Comparison of ENCODE assay signal across 22 mouse cellular contexts in genomic region chr9:107927749-107928148, GRCm38 (mm10). TPM values are rescaled to one million over a fixed set of nuclear protein-coding genes. Genes with fewer than 3 reads are reported as not detected.
DNase-seq lines count a peak whose midpoint lies in the region; ATAC-seq and TF ChIP-seq lines count a peak whose summit lies in the region.
"Had no signal": no experiment of that assay in that cellular context is flagged by ENCODE, and none has a peak within 500 bp of the region (broad histone marks: within the 10 kb centered on the region; RNA-seq: fewer than 3 reads in every experiment).

No protein-coding gene starts in this region.

- no peak for TF ChIP-seq EP300 in stomach, postnatal 0 days (optimal IDR thresholded peaks at IDR 0.05)

- no peaks in the 10 kb centered on the region for H3K27me3 ChIP-seq in hindbrain, postnatal 0 days (ENCODE audit: insufficient read depth, low read length)
- no peaks in the 10 kb centered on the region for H3K27me3 ChIP-seq in hindbrain, embryonic 12.5 days
- no peaks in the 10 kb centered on the region for H3K27me3 ChIP-seq in stomach, embryonic 15.5 days (replicated peaks)
- H3K27me3 ChIP-seq in stomach, postnatal 0 days (ENCODE audit: control insufficient read depth, insufficient read depth, low read length): no peaks in the 10 kb centered on the region
- H3K27me3 ChIP-seq: limb, embryonic 15.5 days; neural tube, embryonic 15.5 days had no signal

- 0 out of 2 replicates have a peak, but pooled peaks have one; percentile 28 for ATAC-seq in hindbrain, postnatal 0 days
- ATAC-seq in hindbrain, embryonic 12.5 days (ENCODE audit: low FRiP score): no peak
- ATAC-seq in stomach, embryonic 15.5 days (ENCODE audit: insufficient read depth, low FRiP score, low read depth): no peak
- no peak for ATAC-seq in stomach, postnatal 0 days (ENCODE audit: low FRiP score, low TSS enrichment)
- ATAC-seq: CD4-positive, CD25-positive, alpha-beta regulatory T cell, adult 4 months had no signal

- H3K4me3 ChIP-seq in hindbrain, postnatal 0 days (ENCODE audit: low read length): no peak overlapping the region
- H3K4me3 ChIP-seq in hindbrain, embryonic 12.5 days: no peak overlapping the region
- H3K4me3 ChIP-seq in stomach, embryonic 15.5 days (replicated peaks): no peak overlapping the region
- no peak overlapping the region for H3K4me3 ChIP-seq in stomach, postnatal 0 days (ENCODE audit: low read depth, low read length)
- H3K4me3 ChIP-seq: embryonic facial prominence, embryonic 12.5 days; limb, embryonic 15.5 days; neural tube, embryonic 15.5 days had no signal

- H3K4me2 ChIP-seq in hindbrain, postnatal 0 days (ENCODE audit: low read depth, low read length): no peak overlapping the region
- no peak overlapping the region for H3K4me2 ChIP-seq in hindbrain, embryonic 12.5 days (replicated peaks)
- H3K4me2 ChIP-seq in stomach, embryonic 15.5 days: no peak overlapping the region
- H3K4me2 ChIP-seq in stomach, postnatal 0 days (replicated peaks; ENCODE audit: low read depth): no peak overlapping the region
- H3K4me2 ChIP-seq: embryonic facial prominence, embryonic 12.5 days; limb, embryonic 15.5 days; neural tube, embryonic 15.5 days had no signal

- H3K27ac ChIP-seq in hindbrain, postnatal 0 days: no peak overlapping the region
- no peak overlapping the region for H3K27ac ChIP-seq in hindbrain, embryonic 12.5 days
- H3K27ac ChIP-seq in stomach, embryonic 15.5 days: peak overlapping the region; percentile 35
- H3K27ac ChIP-seq in stomach, postnatal 0 days (replicated peaks): no peak overlapping the region
- H3K27ac ChIP-seq: embryonic facial prominence, embryonic 12.5 days; limb, embryonic 15.5 days; neural tube, embryonic 15.5 days had no signal

- H3K4me1 ChIP-seq in hindbrain, postnatal 0 days (ENCODE audit: insufficient read depth, low read length): peaks cover 14% of the 10 kb centered on the region; the same call in 1 of the 2 replicates
- peaks cover 16% of the 10 kb centered on the region for H3K4me1 ChIP-seq in hindbrain, embryonic 12.5 days
- H3K4me1 ChIP-seq in stomach, embryonic 15.5 days: peaks cover 8% of the 10 kb centered on the region; the same call in 1 of the 2 replicates
- H3K4me1 ChIP-seq in stomach, postnatal 0 days (replicated peaks; ENCODE audit: control insufficient read depth, insufficient read depth): no peaks in the 10 kb centered on the region

- H3K9ac ChIP-seq in hindbrain, postnatal 0 days (replicated peaks; ENCODE audit: low read length): no peak overlapping the region
- no peak overlapping the region for H3K9ac ChIP-seq in hindbrain, embryonic 12.5 days
- no peak overlapping the region for H3K9ac ChIP-seq in stomach, embryonic 15.5 days
- no peak overlapping the region for H3K9ac ChIP-seq in stomach, postnatal 0 days (ENCODE audit: low read length)
- H3K9ac ChIP-seq: embryonic facial prominence, embryonic 12.5 days; limb, embryonic 15.5 days; neural tube, embryonic 15.5 days had no signal

- H3K9me3 ChIP-seq in hindbrain, postnatal 0 days (ENCODE audit: low read length): no peaks in the 10 kb centered on the region
- H3K9me3 ChIP-seq in hindbrain, embryonic 12.5 days (replicated peaks): no peaks in the 10 kb centered on the region
- no peaks in the 10 kb centered on the region for H3K9me3 ChIP-seq in stomach, embryonic 15.5 days
- H3K9me3 ChIP-seq in stomach, postnatal 0 days (ENCODE audit: control insufficient read depth, low read length): no peaks in the 10 kb centered on the region
- H3K9me3 ChIP-seq: embryonic facial prominence, embryonic 12.5 days; limb, embryonic 15.5 days; neural tube, embryonic 15.5 days had no signal

- no peak for TF ChIP-seq CTCF in hindbrain, postnatal 0 days (IDR thresholded peaks at IDR 0.05; ENCODE audit: low read depth)
- TF ChIP-seq CTCF in stomach, postnatal 0 days (IDR thresholded peaks at IDR 0.05; ENCODE audit: low read depth): no peak

- WGBS in hindbrain, postnatal 0 days: 66% methylated on average over 5 of the region's 5 CpGs
- 83% methylated on average over 5 of the region's 5 CpGs for WGBS in hindbrain, embryonic 12.5 days
- WGBS in stomach, embryonic 15.5 days: 55% methylated on average over 5 of the region's 5 CpGs
- 56% methylated on average over 5 of the region's 5 CpGs for WGBS in stomach, postnatal 0 days

- peak; percentile 49 for DNase-seq in hindbrain, postnatal 0 days (ENCODE audit: low spot score)
- peak; percentile 46 to 78 for DNase-seq in left cerebral cortex, postnatal 14 days (ENCODE audit: low spot score in 2 of 2)
- DNase-seq in left cerebral cortex, adult 11 months (ENCODE audit: low spot score): no peak
- DNase-seq in stomach, postnatal 0 days (ENCODE audit: low spot score): no peak
- DNase-seq in thymus, postnatal 10 days (ENCODE audit: low spot score in 2 of 2): no peak
- DNase-seq: adrenal gland, adult 2 months; cerebellum, adult 11-12 months; heart, adult 18-20 months; kidney, adult 9 months; lung, postnatal 10 days; thymus, adult 18-20 months had no signal

- intact Hi-C loops in left cerebral cortex, postnatal 14 days (cut with DNase I): no loop called here

- H3K36me3 ChIP-seq in hindbrain, postnatal 0 days (ENCODE audit: insufficient read depth, low read length): no peaks in the 10 kb centered on the region
- no peaks in the 10 kb centered on the region for H3K36me3 ChIP-seq in hindbrain, embryonic 12.5 days
- H3K36me3 ChIP-seq in stomach, embryonic 15.5 days: no peaks in the 10 kb centered on the region
- no peaks in the 10 kb centered on the region for H3K36me3 ChIP-seq in stomach, postnatal 0 days (ENCODE audit: control insufficient read depth, insufficient read depth, low read length)
- H3K36me3 ChIP-seq: embryonic facial prominence, embryonic 12.5 days; limb, embryonic 15.5 days; neural tube, embryonic 15.5 days had no signal

RNA-seq across cellular contexts. Expression of gene Actl11, which starts 0.5 kb away (rescaled TPM):
- total RNA-seq in hindbrain, postnatal 0 days (2014; rRNA removed): not detected in 2 replicates
- polyA plus RNA-seq in hindbrain, postnatal 0 days (2015; fragmentation: Nextera tagmentation; extraction: Ambion mirVana): not detected in 2 replicates
- polyA plus RNA-seq in hindbrain, embryonic 12.5 days (2016; fragmentation: Nextera tagmentation; extraction: Ambion mirVana): not detected in 2 replicates
- not detected for total RNA-seq in left cerebral cortex, postnatal 14 days (2021)
- polyA plus RNA-seq in stomach, embryonic 15.5 days (2015; fragmentation: Nextera tagmentation; extraction: Ambion mirVana): not detected in 2 replicates
- polyA plus RNA-seq in stomach, postnatal 0 days (2015; fragmentation: Nextera tagmentation; extraction: Ambion mirVana): not detected in 2 replicates
- total RNA-seq: adrenal gland, adult 2 months; common myeloid progenitor, adult 5-6 weeks; gastrocnemius, adult 8-10 months; heart, adult 18-20 months; left cerebral cortex, adult 18-20 months; MEL had no signal
- polyA plus RNA-seq: adrenal gland, adult 2 months; CD4-positive, CD25-positive, alpha-beta regulatory T cell, adult 4 months; embryonic facial prominence, embryonic 12.5 days; heart, postnatal 0 days; limb, embryonic 15.5 days; neural tube, embryonic 15.5 days had no signal

RNA-seq across cellular contexts. Expression of gene Camkv, which starts 7.7 kb away (rescaled TPM):
- total RNA-seq in hindbrain, postnatal 0 days (2014; rRNA removed): 80.1 and 87.4 TPM in 2 replicates
- polyA plus RNA-seq in hindbrain, postnatal 0 days (2015; fragmentation: Nextera tagmentation; extraction: Ambion mirVana): 59.1 and 61.5 TPM in 2 replicates
- 7.3 and 7.9 TPM in 2 replicates for polyA plus RNA-seq in hindbrain, embryonic 12.5 days (2016; fragmentation: Nextera tagmentation; extraction: Ambion mirVana)
- 100 to 1,000 TPM; 382 to 398 TPM for total RNA-seq in left cerebral cortex, postnatal 14 days (2021)
- 3.0 and 3.1 TPM in 2 replicates for polyA plus RNA-seq in stomach, embryonic 15.5 days (2015; fragmentation: Nextera tagmentation; extraction: Ambion mirVana)
- 0.62 and 0.94 TPM in 2 replicates for polyA plus RNA-seq in stomach, postnatal 0 days (2015; fragmentation: Nextera tagmentation; extraction: Ambion mirVana)
- total RNA-seq: heart, adult 18-20 months had no signal
- polyA plus RNA-seq: CD4-positive, CD25-positive, alpha-beta regulatory T cell, adult 4 months; heart, postnatal 0 days had no signal

RNA-seq across cellular contexts. Expression of gene Mst1r, which starts 21.1 kb away (rescaled TPM):
- 0.61 and 2.7 TPM in 2 replicates for total RNA-seq in hindbrain, postnatal 0 days (2014; rRNA removed)
- polyA plus RNA-seq in hindbrain, postnatal 0 days (2015; fragmentation: Nextera tagmentation; extraction: Ambion mirVana): 0.68 and 0.69 TPM in 2 replicates
- polyA plus RNA-seq in hindbrain, embryonic 12.5 days (2016; fragmentation: Nextera tagmentation; extraction: Ambion mirVana): 2.0 and 2.3 TPM in 2 replicates
- 1 to 10 TPM; 1.2 to 1.7 TPM for total RNA-seq in left cerebral cortex, postnatal 14 days (2021)
- 10.8 TPM in 2 replicates for polyA plus RNA-seq in stomach, embryonic 15.5 days (2015; fragmentation: Nextera tagmentation; extraction: Ambion mirVana)
- 10.4 and 10.6 TPM in 2 replicates for polyA plus RNA-seq in stomach, postnatal 0 days (2015; fragmentation: Nextera tagmentation; extraction: Ambion mirVana)
- polyA plus RNA-seq: CD4-positive, CD25-positive, alpha-beta regulatory T cell, adult 4 months had no signal

RNA-seq across cellular contexts. Expression of gene Traip, which starts 22.2 kb away (rescaled TPM):
- total RNA-seq in hindbrain, postnatal 0 days (2014; rRNA removed): 8.4 and 23.3 TPM in 2 replicates
- polyA plus RNA-seq in hindbrain, postnatal 0 days (2015; fragmentation: Nextera tagmentation; extraction: Ambion mirVana): 9.2 and 10.5 TPM in 2 replicates
- 15.8 and 17.4 TPM in 2 replicates for polyA plus RNA-seq in hindbrain, embryonic 12.5 days (2016; fragmentation: Nextera tagmentation; extraction: Ambion mirVana)
- total RNA-seq in left cerebral cortex, postnatal 14 days (2021): 10 to 100 TPM in 1 of 2 experiments, 1 to 10 TPM in 1; 9.3 to 12.0 TPM
- polyA plus RNA-seq in stomach, embryonic 15.5 days (2015; fragmentation: Nextera tagmentation; extraction: Ambion mirVana): 17.2 and 18.3 TPM in 2 replicates
- polyA plus RNA-seq in stomach, postnatal 0 days (2015; fragmentation: Nextera tagmentation; extraction: Ambion mirVana): 4.8 and 5.7 TPM in 2 replicates

RNA-seq across cellular contexts. Expression of gene Mon1a, which starts 39.8 kb away (rescaled TPM):
- total RNA-seq in hindbrain, postnatal 0 days (2014; rRNA removed): 21.9 and 28.2 TPM in 2 replicates
- 13.2 and 13.8 TPM in 2 replicates for polyA plus RNA-seq in hindbrain, postnatal 0 days (2015; fragmentation: Nextera tagmentation; extraction: Ambion mirVana)
- polyA plus RNA-seq in hindbrain, embryonic 12.5 days (2016; fragmentation: Nextera tagmentation; extraction: Ambion mirVana): 17.1 and 20.1 TPM in 2 replicates
- 10 to 100 TPM; 21.2 to 21.9 TPM for total RNA-seq in left cerebral cortex, postnatal 14 days (2021)
- 19.4 and 21.0 TPM in 2 replicates for polyA plus RNA-seq in stomach, embryonic 15.5 days (2015; fragmentation: Nextera tagmentation; extraction: Ambion mirVana)
- polyA plus RNA-seq in stomach, postnatal 0 days (2015; fragmentation: Nextera tagmentation; extraction: Ambion mirVana): 22.9 and 23.6 TPM in 2 replicates

Comparison
In these comparisons a context has a peak if more than half of its experiments do, and no peak if none do; other contexts are left out.
1. DNase-seq: peak in hindbrain, postnatal 0 days (single experiment) and left cerebral cortex, postnatal 14 days (2 of 2); none in left cerebral cortex, adult 11 months (single experiment), stomach, postnatal 0 days (single experiment) and thymus, postnatal 10 days (0 of 2).